Mouse (Mus musculus): ENCODE data around the gene Midn.

DNA sequence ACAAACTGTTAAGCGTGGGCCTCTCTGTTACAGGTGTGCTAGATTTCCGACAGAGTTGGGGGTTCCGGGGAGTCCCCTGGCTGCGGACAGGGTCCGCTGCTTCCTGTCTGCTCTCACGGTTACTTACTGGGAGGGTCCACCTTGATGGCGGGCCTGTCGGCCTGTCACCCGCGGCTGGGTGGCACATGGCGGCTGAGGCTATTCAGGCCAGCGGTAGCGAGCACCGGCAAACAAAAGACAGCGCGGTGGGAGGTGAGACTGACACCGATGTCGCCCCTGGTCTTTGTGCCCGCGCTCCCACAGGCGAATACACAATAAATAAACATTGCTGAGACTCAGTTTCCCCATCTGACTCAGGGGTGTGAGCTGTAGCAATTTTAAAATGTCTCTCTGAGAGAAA is 41.9 kb downstream of the Midn start:
- TF ChIP-seq CTCF (IDR thresholded peaks at IDR 0.05; ENCODE audit: borderline replicate concordance, insufficient read depth, low read depth, low read length) (no peak), POLR2A (IDR thresholded peaks at IDR 0.05; ENCODE audit: borderline replicate concordance, insufficient read depth, low read length) (no peak)
